Mouse (Mus musculus) ES-Bruce4 (cell line): ENCODE data around the gene Bicral. TPM values are rescaled to one million over a fixed set of nuclear protein-coding genes. Genes with fewer than 3 reads are reported as not detected.

Experiments
- H3K27ac ChIP-seq: 2 replicates; pipeline ENCODE4 v1.5.1; 2012; ENCODE audit warnings: low read length, inconsistent platforms; ENCODE audit not compliant: insufficient read depth
- H3K27me3 ChIP-seq: 2 replicates; pipeline ENCODE4 v1.6.1; 2012; ENCODE audit warnings: mild to moderate bottlenecking, low read length, inconsistent platforms; ENCODE audit not compliant: control insufficient read depth, poor library complexity, insufficient read depth, severe bottlenecking
- H3K36me3 ChIP-seq: 2 replicates; pipeline ENCODE4 v1.6.1; 2012; ENCODE audit warnings: inconsistent platforms, mild to moderate bottlenecking, low read length, moderate library complexity; ENCODE audit not compliant: control insufficient read depth, poor library complexity, insufficient read depth, severe bottlenecking
- H3K4me1 ChIP-seq: one replicate; pipeline ENCODE4 v1.8.1; 2011; ENCODE audit warnings: low read length; ENCODE audit not compliant: control insufficient read depth, insufficient read depth
- H3K4me3 ChIP-seq: 2 replicates; pipeline ENCODE4 v1.5.1; 2011; ENCODE audit warnings: low read depth, mild to moderate bottlenecking, low read length
- H3K9ac ChIP-seq: 2 replicates; pipeline ENCODE4 v1.6.1; 2012; ENCODE audit warnings: low read depth, mild to moderate bottlenecking, inconsistent platforms; ENCODE audit not compliant: poor library complexity, severe bottlenecking
- H3K9me3 ChIP-seq: replicated peaks from 2 replicates; pipeline ENCODE4 v1.6.1; 2012; ENCODE audit warnings: mild to moderate bottlenecking, low read length, inconsistent platforms; ENCODE audit not compliant: control insufficient read depth, poor library complexity, insufficient read depth, severe bottlenecking
- CTCF ChIP-seq: IDR thresholded peaks from one replicate; pipeline ENCODE4 v1.8.1; 2011; ENCODE audit warnings: low read depth, low read length
- EP300 ChIP-seq: IDR thresholded peaks from 2 replicates; pipeline ENCODE4 v1.6.1; 2011; ENCODE audit warnings: low read depth, low read length; ENCODE audit not compliant: insufficient read depth
- POLR2A ChIP-seq: IDR thresholded peaks from one replicate; pipeline ENCODE4 v1.8.1; 2011; ENCODE audit warnings: low read length; ENCODE audit not compliant: insufficient read depth
- polyA plus RNA-seq: library from polyadenylated mRNA; stranded (reverse); fragments of >200 nt; gene quantifications from 2 replicates; pipeline ENCODE4 v1.2.4, GENCODE M21; 2011; ENCODE audit warnings: low read depth; ENCODE audit not compliant: missing spikeins, insufficient read depth, insufficient read length

The Bicral gene
- polyA plus RNA-seq, 1 experiment: 24.2 TPM

DNA sequence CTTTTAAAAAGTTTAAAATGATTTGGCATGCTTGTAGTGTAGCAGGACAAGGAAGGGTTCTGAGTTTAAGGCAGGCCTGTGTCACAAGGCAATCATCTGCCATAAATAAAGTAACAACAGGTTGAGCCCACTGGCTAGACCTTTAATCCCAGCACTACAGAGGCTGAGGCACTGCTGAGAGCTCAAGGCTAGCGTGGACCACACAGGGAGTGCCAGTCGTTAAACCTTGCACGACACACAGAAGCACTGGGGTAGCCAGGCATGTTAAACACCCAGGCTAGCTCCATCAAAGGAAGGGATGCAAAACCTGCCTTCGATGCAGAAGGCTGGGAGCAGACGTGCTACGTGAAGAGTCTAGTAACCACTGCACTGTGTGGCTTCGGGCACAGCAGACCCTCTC, 14.6 kb downstream of the Bicral start:
- H3K27ac ChIP-seq: no peak overlapping the region

DNA sequence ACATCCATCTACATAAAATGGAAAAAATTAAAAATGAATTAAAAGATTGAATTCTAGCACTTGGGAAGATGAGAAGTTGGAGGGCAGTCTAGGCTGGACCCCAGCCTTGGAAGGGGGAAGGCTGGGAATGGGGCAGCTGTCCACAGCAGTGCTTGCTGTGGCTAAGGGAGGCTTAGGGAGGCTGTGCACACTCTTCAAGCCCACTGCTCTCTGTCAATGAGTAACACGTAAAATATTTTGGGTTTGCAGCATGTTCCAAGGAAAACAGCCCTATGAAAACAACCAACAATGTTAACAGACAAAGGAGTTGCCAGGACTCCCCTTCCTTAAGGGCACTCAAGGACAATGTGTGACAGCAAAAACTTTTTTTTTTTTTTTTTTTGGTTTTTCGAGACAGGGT, 15.3 kb downstream of the Bicral start:
- H3K4me1 ChIP-seq: peaks cover 4% of the 10 kb centered on the region
- H3K9me3 ChIP-seq: no peaks in the 10 kb centered on the region
- H3K9ac ChIP-seq: no peak overlapping the region
- TF ChIP-seq CTCF: no peak
- no peak for TF ChIP-seq POLR2A
- no peak for TF ChIP-seq EP300
- H3K27me3 ChIP-seq: no peaks in the 10 kb centered on the region
- no peaks in the 10 kb centered on the region for H3K36me3 ChIP-seq
- H3K4me3 ChIP-seq: no peak overlapping the region
- no peak overlapping the region for H3K27ac ChIP-seq

More for the DNA sequence above, 14.6 kb downstream of the Bicral start:
- Histone ChIP-seq H3K27me3 (no peaks in the 10 kb centered on the region), H3K4me3 (no peak overlapping the region), H3K36me3 (no peaks in the 10 kb centered on the region), H3K4me1 (peaks cover 7% of the 10 kb centered on the region), H3K9me3 (no peaks in the 10 kb centered on the region), H3K9ac (no peak overlapping the region)
- TF ChIP-seq POLR2A (no peak), CTCF (no peak), EP300 (no peak)

DNA sequence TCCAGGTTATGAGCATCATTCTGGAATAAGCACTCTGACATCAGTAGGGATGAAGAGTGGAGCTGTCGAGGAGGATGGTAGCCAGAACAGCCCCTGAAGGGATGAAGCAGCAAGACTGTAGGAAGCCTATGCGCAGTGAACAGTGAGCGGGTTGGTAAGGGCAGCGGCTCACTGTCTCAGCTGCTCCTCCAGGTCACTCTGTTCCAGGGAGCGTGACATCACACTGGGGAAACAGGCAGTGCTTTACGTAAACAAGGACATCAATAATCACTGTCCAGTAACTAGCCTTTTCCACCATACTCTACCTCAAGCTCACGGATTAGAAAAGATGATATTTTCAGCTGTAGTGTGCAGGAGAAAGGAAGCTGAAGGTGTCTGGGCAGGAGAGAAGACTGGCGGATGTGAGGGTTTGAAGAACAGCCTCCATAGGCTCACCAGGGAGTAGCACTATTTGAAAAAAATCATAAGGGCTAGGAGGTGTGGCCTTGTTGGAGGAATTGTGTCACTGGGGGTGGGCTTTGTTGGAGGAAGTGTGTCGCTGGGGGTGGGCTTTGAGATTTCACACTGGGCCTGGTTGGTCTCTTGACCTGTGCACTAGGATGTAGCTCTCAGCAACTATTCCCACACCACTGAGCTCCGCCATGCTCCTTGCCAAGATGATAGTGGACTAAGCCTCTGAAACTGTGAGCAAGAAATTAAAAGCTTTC, 17.8 kb downstream of the Bicral start:
- Histone ChIP-seq H3K4me3 (peak overlapping the region; percentile 70), H3K27me3 (no peaks in the 10 kb centered on the region), H3K9ac (peak overlapping the region; percentile 64), H3K9me3 (no peaks in the 10 kb centered on the region), H3K36me3 (no peaks in the 10 kb centered on the region), H3K4me1 (peaks cover 3% of the 10 kb centered on the region), H3K27ac (peak overlapping the region; percentile 59)
- TF ChIP-seq CTCF (no peak), POLR2A (no peak), EP300 (no peak)

DNA sequence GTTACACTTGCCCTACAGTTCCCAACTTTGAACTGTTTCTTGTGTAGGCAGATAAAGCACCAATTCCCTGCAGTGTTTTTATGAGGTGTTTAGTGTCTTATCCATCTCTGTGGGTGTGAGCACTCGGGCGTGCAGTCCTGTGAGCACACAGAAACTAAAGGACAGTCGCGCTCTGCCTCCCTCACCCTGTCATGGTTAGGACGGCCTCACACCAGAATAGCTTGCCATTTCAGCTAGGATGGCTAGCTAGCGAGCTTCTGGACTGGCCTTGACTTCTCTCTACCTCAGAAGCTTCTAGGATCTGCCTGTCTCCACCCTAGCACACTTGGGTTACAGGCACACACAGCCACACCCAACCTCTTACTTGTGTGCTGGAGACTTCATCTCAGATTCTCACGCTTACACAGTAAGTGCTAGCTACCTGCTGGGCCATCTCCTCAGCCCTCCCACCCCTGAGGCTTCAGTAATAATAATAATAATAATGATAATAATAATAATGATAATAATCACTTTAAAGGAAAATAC, 19.8 kb downstream of the Bicral start:
- no peaks in the 10 kb centered on the region for H3K9me3 ChIP-seq
- no peak overlapping the region for H3K4me3 ChIP-seq
- H3K9ac ChIP-seq: no peak overlapping the region
- no peaks in the 10 kb centered on the region for H3K27me3 ChIP-seq
- TF ChIP-seq EP300 (no peak), POLR2A (no peak), CTCF (no peak)
- no peak overlapping the region for H3K27ac ChIP-seq
- no peaks in the 10 kb centered on the region for H3K36me3 ChIP-seq
- peaks cover 3% of the 10 kb centered on the region for H3K4me1 ChIP-seq

DNA sequence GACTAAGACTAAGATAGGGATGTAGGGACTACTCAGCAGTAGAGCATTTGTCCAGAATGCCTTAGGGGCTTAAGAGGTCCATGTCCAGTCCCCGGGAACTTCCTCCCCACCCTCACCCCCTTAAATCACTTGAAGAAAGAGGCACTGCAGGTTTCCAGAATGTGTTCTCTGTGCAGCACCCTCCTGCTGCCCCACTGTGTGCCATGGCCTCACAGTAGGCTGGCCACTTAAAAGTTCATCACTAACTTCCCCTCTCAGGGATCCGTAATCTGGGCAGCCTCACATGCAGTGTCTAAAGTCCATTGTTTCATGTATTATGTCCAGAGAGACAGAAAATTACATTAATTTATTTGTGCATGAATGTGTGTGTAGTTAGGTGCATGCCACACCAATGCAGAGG, 20.4 kb downstream of the Bicral start:
- Histone ChIP-seq H3K9me3 (no peaks in the 10 kb centered on the region), H3K27me3 (no peaks in the 10 kb centered on the region), H3K4me1 (peaks cover 3% of the 10 kb centered on the region), H3K4me3 (no peak overlapping the region), H3K36me3 (no peaks in the 10 kb centered on the region), H3K27ac (no peak overlapping the region), H3K9ac (no peak overlapping the region)
- TF ChIP-seq CTCF: no peak
- TF ChIP-seq POLR2A: no peak
- no peak for TF ChIP-seq EP300

DNA sequence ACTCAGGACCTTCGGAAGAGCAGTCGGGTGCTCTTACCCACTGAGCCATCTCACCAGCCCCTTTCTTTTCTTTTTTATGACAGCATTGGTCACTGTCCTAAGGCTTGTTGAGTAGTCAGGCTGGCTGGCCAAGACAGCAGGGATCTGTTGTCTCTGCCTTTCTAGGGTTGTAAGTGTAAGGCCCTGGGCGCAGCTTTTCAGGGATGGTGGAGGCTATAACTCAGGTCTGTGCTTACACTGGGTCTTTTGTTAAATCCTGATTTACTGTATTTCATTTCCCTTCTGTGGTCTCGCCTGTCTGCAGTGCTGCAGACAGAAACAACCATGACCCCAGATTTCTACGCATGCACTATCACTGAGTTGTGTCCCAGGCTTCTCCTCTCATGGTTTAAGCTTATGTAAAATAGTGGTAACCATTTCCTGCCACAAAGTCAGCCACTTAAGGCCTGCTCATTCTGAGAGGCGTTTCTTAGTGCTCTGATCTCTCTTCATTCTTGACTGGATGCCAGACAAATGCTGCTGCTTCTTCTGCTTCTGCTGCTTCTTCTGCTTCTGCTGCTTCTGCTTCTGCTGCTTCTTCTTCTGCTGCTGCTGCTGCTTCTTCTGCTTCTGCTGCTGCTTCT, 23.1 kb downstream of the Bicral start:
- Histone ChIP-seq H3K9ac (no peak overlapping the region), H3K27me3 (no peaks in the 10 kb centered on the region), H3K27ac (no peak overlapping the region), H3K36me3 (no peaks in the 10 kb centered on the region), H3K4me1 (peaks cover 3% of the 10 kb centered on the region), H3K4me3 (no peak overlapping the region), H3K9me3 (no peaks in the 10 kb centered on the region)
- TF ChIP-seq EP300 (no peak), POLR2A (no peak), CTCF (no peak)
